Mouse (Mus musculus) urinary bladder, postnatal 36 days (tissue): ENCODE results near the gene Dcdc2b.

Experiments used
- DNase-seq, 2 experiments: peaks; one replicate each; pipeline ENCODE4 v3.0.0; 2022; ENCODE audit warnings: low spot score in 2 of 2, mixed read lengths in 1 of 2

Dcdc2b gene

DNA sequence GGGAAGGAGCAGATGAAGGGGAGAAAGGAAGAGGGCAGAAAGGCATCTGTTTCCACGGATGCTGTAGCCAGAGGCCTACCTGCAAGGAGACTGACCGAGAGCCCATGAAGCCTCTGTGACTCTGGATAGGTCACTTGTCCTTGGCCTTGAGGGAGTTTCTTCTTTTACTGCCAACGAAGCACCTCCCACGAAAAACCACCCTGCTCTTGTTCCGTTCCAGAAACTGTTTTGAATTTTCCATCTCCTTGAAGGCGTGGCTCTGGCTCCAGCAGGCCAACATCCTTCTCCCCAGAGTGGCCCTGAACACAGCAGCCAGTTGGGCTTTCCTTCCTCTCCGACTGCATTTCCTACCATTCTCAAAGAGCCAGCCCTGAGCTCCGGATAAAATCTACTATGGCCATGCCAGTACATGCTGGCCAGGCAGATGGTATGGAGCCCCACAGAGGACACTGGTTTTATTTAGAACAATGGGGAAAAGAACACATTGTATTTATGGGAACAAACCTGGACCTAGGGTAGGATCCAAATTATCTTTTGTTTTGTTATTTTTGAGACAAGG lies 7.3 kb upstream of the Dcdc2b start:
- peak in 1 of 2 experiments; percentile 43 for DNase-seq

DNA sequence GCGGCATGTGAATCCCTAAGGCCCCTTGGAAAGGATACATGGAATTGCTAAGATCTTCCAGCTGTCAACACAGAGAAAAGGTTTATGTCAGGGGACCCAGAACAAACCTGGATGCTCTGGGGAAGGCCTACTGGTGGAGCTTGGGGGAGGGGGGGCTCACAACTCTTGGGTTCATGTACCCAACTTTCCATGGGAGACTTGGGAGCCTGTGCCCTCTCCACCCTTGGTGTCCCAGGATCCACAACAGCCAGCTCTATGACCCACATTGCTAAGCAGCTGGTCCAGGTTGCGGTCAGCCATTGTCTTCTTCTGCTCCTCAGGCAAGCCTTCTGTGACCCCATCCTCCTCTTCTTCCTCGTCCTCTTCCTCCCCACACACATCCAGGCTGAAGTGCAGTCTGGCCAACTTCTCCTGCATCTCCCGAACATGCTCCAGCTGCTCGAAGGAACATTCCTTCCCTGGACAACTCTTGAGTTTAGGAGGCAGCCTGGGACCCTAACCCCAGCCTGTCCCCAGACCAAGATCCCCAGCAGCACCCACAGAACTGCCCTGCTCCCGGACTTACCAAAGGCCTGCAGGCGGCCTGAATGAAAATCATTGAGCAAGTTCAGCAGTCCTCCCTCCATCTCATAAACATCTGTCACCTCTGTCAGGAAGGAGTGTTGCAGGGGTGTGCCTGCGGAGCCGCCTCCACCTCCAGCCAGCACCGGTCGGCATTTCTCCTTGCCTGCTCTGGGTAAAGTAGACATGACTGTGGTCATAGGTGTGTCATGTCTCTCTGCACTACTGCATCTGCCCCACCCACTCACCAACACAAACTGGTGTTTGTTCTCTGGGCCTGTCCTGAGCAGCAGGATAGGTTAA lies 6.6 kb upstream of the Dcdc2b start:
- no peak for DNase-seq

DNA sequence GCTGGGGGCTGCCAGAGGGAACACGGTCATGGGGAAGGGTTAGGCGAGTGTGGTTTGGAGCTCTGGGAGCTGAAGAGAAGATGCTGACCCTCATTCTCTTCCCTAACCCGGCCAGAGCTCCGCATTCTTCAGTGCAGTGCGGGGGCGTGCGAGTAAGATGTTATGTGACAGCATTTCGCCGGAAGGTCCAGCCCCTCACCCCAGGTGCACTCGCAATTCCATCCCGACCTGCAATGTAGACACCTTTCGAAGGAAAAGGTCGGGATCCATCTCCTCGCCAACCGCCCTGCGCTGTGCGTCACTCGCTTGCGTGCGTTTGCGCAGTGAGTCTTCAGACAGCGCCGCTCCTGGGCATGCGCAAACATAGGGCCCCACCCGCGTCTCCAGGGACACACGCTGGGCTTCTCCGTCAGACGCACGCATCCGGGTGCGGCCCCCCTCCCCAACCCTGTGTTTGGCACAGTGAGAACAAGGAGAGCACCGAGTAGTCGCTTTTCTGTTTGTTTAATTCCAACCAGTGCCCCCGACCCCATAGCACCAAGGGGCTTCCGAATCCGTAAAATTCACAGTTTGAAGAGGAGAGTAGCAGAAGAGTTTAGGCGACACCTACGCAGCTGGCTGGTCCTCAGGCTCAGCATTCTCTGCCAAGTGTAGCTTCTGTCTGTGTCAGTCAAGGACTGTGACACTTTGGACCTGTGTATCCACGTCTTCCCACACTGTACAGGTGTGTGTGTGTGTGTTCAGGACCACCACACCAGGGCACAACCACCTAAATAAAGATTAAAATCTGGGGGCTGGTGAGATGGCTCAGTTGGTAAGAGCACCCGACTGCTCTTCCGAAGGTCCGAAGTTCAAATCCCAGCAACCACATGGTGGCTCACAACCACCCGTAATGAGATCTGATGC lies 5.0 kb upstream of the Dcdc2b start, which contains the start of gene Iqcc:
TSS of gene Iqcc (minus strand) at position 314 of the 906 bp plus-strand sequence.
- peak; percentile 87 to 96 for DNase-seq

DNA sequence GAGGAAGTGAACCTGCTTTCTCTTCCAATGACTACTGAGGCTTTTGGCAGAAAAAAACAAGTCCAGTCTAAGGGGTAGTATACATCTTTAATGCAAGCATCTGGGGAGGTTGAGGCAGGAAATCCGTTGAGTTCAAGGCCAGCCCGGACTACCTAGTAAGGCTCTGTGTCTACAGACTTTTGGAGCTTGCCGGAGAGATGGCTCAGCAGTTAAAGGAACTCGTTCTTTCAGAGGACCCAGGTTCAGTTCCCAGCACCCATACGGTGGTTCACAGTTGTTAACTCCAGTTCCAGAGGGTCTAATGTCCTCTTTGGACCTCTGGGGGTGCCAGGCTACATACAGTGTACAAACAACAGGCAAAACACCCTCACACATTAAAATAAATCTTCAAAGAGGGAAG lies 4.0 kb upstream of the Dcdc2b start:
- no peak for DNase-seq

DNA sequence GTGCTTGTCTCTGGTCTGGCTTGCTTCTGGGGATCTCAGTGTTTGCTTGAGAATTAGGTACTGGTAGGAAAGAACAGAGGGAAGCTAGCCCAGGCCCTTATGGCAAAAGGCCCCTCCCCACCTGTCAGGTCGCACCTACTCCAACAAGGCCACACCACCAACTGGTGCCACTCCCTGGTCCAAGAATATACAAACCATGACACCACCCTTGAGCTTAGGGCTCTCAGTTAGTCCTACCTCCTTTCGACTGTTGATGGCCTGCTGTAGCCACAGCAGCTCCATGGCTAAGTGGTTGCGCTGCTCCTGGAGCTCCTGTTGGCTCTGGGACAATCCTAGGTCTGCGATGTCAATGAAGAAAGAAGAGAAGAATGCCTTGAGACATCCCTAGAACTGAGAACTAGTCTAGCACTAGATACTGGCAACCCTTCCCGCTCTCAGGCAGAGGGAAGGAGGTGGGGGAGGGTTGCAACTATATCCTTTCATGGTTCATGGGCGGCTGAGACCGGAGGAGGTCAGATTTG lies 3.1 kb upstream of the Dcdc2b start:
- no peak for DNase-seq

DNA sequence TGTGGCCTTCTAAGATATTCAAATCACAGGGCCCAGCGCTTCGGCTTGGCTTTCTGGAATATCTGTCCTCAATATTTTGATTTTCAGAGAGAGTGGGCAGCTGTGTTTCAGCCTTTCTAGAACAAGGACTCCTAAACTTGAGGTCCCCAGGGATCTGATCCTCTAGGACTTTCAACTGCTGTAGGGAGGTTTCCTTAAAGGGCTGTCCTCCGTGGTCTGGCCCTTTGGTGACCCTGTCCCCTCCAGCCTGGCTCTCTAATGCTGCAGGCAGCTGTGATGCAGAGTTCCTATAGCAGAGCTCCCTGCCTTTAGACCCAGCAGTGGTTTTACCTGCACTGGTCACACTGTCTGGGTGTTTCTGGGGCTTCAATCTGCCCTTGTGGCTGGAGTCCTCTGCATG lies 2.6 kb upstream of the Dcdc2b start:
- no peak for DNase-seq

DNA sequence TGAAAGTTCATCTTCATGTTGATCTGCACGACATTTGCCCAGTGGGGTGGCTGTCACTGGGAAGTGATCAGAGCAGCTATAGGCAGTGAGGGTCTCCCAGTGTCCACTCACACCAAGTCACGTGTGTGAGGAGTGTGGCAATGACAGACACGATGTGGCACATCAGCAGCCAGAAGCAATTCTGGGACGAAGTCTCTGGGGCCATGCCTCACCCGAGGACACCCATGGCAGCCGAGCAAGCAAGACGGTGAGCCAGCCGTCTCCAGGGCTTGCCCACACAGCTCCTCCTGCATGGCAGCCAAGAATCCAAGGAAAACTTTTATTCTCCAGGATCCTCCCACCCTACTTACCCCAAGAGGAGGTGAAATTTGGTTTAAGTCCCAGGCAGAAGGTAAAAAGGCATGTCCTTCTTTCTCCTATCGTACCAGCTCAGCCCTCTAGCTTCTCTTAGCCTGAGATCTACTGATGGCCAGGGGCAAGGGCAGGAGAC lies 1.8 kb upstream of the Dcdc2b start:
- no peak for DNase-seq

DNA sequence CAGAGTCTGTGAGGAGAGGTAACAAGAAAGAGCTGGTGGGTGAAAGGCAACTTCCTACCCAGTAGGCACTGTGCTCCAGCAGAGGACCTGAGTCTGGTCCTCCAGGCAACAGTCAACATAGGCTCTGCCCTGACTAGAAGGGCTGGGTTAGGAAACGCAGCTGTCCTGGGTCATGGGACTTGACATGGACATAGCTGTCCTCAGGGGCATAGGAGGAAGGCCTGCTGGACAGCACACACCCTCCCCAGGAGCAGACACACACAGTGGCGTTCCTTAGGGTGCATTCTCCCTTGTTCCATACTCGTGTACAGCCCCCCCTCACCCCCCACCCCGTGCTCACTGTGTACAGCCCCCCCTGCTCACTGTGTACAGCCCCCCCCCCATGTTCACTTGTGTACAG lies 3.6 kb downstream of the Dcdc2b start:
- DNase-seq, result no peak

DNA sequence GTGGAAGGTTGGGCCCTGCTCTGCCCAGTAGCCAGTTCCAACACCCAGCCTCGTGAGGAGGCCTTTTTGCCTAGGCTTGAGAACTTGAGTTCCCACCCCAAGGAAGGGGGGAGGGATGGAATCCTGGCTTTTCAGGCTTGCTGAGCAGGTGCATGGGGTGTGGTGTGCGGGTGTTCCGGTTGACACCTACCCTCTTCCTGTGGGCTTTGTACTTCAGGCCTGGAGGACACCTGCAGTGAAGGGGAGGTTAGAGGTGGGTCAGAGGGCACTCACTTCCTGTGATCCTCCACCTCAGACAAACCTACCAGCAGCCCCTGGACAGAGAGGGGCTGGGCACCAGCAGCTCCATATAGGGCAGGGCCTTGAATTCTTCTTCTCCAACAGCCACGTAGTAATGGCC lies 4.0 kb downstream of the Dcdc2b start:
- DNase-seq, result no peak

DNA sequence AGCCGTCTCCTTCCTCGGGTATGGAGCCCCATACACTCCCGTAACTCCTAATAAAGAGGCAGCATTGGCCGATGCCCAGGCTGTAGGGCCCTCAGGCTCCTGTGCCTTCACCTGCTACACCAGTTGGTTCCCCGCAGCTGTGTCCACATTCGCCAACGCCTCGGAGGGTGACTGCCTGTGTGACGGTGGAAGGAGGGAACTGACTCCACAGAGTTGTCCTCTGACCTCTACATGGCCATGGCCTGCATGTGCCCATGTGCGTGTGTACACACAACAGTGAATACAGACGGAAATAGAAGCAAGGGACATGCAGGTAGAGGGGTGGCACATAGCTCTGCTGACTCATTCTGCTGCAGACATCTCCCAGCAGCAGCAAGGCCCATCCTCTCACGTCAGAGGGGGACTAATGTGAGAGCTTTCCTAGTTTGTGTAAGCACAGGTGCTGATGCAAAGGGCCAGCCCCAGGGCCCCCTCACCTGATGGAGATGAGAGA lies 4.9 kb downstream of the Dcdc2b start:
- DNase-seq, result no peak

DNA sequence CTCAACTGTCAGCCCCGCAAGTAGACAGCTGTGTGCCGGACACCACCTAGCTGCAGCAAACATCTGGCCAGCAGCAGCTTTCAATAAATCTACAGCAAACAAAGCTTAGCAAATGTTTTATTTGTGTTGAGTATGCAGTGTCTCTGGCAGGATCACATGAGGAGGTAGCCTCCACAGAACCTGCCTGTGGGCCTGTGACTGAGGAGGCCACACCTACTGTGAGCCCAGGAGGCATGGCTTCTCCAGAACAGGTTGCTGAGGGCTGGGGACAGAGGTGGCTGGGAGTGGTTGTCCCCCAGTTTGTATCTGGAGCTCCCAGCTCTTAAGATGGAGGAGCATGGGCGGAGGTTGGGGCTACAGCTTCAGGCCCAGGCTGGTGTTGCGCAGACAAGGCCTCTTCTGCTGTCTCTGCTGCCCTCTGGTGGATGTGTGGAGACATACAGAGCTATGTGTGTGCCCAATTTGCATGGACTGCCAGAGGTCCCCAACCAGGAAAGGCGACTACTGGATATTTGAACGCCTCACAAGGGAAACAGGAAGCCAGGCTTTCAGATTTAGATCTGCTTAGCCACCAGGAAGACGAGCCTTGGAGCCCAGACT lies 5.5 kb downstream of the Dcdc2b start:
- DNase-seq, result peak; percentile 67 to 76

DNA sequence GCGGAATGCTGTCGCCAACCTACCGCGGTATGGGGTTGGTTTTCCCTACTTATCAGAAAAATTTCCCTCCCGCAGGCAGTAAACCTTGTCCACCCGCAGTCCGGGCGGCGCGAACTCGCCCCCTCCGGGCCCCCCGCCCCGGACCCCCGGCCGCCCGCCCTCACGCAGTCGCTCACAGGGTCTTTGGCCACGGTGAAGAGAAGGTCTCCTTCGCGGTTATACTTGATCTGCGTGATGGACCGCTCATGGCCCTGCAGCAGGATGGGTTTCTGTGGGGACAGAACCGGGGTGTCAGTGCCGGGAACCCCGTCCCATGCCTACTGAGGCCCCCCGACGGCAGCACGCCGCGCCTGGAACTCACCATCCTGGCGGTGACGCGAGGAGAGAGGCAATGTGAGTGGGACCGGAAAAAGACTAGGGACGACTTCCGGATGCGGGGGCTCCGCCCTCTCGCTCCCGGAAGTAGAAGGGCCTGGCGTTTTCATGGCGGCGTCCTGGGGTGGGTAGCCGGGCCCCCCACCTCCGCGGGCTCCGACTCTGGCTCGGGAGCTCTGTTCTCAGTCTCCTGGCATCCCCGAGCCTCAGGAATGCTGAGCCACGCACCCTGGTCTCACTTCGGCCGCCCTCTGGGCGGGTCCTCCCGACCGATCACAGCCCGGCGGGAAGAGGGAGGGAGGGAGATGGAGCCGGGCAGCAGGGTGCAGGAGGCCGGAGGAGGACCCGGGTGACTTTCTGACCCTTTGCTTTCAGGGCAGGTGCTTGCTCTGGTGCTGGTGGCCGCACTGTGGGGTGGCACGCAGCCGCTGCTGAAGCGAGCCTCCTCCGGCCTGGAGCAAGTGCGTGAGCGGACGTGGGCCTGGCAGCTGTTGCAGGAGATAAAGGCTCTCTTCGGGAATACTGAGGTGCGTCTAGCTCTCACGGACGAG lies 13.6 kb downstream of the Dcdc2b start, which contains the start of the genes Eif3i and Tmem234:
TSS of gene Eif3i (minus strand) at position 416 of the 926 bp plus-strand sequence.
TSS of gene Tmem234 (plus strand) at position 436 of the 926 bp plus-strand sequence.
- peak; percentile 72 to 86 for DNase-seq

DNA sequence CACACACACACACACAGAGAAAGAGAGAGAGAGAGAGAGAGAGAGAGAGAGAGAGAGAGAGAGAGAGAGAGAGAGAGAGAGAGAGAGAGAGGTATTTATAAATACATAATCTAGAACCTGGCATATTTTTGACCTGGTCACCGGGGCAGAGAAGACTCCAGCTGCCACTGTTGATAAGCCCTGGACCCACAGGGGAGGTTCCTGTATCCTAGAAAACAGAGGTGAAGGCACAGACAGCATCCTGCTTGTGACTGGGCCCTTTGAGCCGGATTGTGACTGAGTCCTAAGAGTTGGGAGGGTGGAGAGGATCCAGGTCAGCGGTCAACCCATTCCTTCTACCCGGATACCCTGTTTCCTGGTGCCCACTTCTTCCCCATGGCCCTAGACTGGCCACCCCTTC lies 25.2 kb downstream of the Dcdc2b start:
- DNase-seq, result no peak

DNA sequence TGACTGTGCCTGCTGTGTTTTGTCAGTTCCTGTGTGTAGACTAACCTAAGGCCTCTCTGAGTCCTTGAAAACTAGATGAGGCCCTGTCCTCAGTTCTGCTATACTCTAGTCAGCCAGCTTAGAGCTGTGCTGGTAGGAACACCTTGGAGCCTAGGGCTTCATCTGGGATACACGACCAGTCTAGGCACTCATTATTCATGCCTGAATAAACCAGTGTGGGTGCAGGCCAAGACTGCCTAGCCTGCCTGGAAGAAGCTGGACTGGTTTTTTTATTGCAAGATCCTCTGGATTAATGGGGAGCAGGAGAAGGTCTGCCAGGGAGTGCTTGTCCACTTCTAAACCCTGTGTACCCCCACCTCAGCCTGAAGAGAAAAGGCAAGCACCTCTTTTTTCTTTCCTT lies 27.1 kb downstream of the Dcdc2b start:
- no peak for DNase-seq

DNA sequence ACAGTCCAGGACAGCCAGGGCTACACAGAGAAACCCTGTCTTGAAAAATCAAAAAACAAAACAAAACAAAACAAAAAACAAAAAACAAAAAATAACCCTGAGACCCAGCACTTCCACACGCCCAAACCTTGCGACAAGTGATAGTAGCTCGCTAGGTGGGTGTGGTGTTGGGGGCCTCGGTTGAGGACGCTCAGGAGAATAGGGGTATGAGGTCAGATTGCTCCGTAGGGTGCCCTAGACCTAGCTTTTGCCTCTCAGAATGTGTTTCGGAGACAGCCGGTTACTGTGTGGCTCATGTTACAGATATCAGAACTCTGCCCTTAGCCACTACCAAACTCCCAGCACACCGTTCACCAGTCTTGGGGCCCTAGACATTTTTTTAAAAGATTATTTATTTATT lies 28.3 kb downstream of the Dcdc2b start:
- DNase-seq, result no peak

DNA sequence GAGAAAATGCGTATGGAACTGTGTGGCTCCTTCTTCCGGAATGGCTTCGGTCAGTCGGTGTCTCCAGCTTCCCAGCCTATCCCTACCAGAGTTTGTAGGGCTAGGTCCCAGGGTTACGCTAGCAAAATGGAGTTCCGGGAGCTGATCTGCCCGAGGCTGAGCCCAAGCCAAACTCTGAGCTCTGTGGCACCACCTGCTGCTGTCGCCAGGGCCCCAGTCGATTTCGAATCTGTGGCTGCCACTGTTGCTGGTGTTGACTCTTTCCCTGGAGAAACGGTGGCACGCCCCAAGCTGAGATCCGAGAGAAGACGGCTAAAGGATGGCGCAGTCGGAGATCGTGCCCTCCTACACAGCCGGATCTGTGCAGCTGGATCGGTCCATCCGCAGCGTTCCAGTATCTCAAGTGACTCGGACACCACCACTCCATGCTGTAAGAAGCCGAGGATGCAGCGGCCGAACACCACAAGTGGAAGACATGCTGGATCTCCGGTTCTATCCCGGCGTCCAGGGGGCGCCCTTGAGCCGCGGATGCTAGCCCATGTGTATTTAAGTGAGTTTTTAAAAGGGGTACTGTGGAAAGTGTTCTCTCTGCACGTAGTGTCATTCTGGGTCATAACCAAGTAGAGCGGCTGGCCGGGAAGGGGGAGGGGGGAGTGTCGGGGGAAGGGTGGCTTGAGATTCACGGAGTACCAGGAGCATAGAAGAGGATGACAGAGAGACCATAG lies 29.0 kb downstream of the Dcdc2b start:
- DNase-seq, result peak; percentile 79 to 84

DNA sequence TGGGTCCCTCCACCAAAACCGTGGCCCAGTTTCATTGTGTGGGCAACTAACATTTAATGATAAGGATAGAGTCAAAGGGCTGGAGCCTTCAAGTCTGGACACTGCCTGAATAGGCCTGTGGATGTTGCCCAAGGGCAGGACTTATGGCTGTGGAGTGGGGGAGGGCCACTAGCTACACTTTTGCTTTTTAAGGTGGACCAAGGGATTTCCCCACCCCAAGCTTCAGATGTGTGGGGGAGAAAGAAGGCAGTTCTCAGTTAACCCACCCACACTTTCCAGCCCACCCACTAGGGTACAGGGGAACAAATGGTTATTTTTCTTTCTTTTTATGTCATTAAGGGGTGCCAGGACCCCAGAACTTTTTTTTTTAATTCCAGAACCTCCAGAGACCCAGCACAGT lies 29.7 kb downstream of the Dcdc2b start:
- DNase-seq, result no peak

DNA sequence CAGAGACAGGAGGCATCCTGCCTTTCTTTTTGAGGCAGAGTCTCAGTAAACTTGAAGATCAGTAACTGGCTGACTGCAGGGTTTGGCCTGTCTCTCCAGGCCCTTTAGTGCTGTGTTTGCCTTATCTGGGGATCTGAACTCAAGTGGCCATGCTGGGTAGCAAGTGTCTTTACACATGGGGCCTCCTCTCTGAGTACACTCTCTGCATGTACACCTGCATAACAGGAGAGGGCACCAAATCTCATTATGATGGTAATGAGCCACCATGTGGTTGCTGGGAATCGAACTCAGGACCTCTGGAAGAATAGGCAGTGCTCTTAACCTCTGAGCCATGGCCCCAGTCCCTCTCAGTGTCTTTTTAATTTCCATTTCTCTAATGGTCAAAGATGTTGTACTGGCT lies 31.8 kb downstream of the Dcdc2b start:
- DNase-seq, result no peak

DNA sequence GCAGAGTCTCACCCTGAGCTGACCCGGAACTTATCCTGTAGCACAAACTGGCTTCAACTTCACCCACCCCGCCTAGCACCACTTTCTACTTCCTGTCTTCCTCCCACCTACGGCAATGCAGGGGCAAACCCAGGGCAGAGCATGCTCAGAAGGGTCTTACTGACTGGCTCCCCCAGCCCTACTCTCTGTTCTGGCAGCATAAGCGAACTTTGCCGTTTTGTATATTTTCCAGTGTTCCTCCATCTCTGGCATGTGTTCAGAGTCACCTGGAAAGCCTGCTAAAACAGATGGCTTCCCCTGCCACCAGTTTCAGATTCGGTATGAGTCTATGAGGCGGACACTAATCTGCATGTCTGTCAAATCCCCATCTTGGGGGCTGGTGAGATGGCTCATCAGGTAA lies 33.7 kb downstream of the Dcdc2b start:
- DNase-seq, result no peak
